Mouse (Mus musculus): Measurements from ENCODE around the gene Gm10300.

Gm10300 gene

GRCm38 (mm10) chr4:132078296-132078714 lies 3.8 kb downstream of the Gm10300 start:
- no peak for DNase-seq (ENCODE audit: low read depth)

GRCm38 (mm10) chr4:132079555-132080275 lies 5.2 kb downstream of the Gm10300 start:
- DNase-seq (ENCODE audit: low read depth), result peak; percentile 78

GRCm38 (mm10) chr4:132080492-132080983 lies 6.0 kb downstream of the Gm10300 start:
- no peak for DNase-seq (ENCODE audit: low read depth)

- DNase-seq (ENCODE audit: low read depth), result no peak
Observed at GRCm38 (mm10) chr4:132085114-132085513, 10.6 kb downstream of the Gm10300 start.

- peak; percentile 81 for DNase-seq (ENCODE audit: low read depth)
Observed at GRCm38 (mm10) chr4:132088921-132089320, 14.4 kb downstream of the Gm10300 start.

- DNase-seq (ENCODE audit: low read depth), result no peak
Observed at GRCm38 (mm10) chr4:132093136-132093535, 18.6 kb downstream of the Gm10300 start.

- no peak for DNase-seq (ENCODE audit: low read depth)
Observed at GRCm38 (mm10) chr4:132093928-132094327, 19.4 kb downstream of the Gm10300 start.

- no peak for DNase-seq (ENCODE audit: low read depth)
Observed at GRCm38 (mm10) chr4:132095043-132095442, 20.5 kb downstream of the Gm10300 start.

- no peak for DNase-seq (ENCODE audit: low read depth)
Observed at GRCm38 (mm10) chr4:132099548-132099947, 25.1 kb downstream of the Gm10300 start.

- peak; percentile 28 for DNase-seq (ENCODE audit: low read depth)
Observed at GRCm38 (mm10) chr4:132101152-132101551, 26.7 kb downstream of the Gm10300 start.

- DNase-seq (ENCODE audit: low read depth), result no peak
Observed at GRCm38 (mm10) chr4:132108221-132108620, 33.7 kb downstream of the Gm10300 start.

- DNase-seq (ENCODE audit: low read depth), result no peak
Observed at GRCm38 (mm10) chr4:132111227-132111626, 36.7 kb downstream of the Gm10300 start.

GRCm38 (mm10) chr4:132113411-132114095 lies 39.1 kb downstream of the Gm10300 start:
- DNase-seq (ENCODE audit: low read depth), result no peak

- peak; percentile 9 for DNase-seq (ENCODE audit: low read depth)
Observed at GRCm38 (mm10) chr4:132116315-132116714, 41.8 kb downstream of the Gm10300 start.

GRCm38 (mm10) chr4:132119566-132119965 lies 45.1 kb downstream of the Gm10300 start:
- DNase-seq (ENCODE audit: low read depth), result no peak

GRCm38 (mm10) chr4:132121674-132122073 lies 47.2 kb downstream of the Gm10300 start:
- no peak for DNase-seq (ENCODE audit: low read depth)

- DNase-seq (ENCODE audit: low read depth), result no peak
Observed at GRCm38 (mm10) chr4:132123166-132123565, 48.7 kb downstream of the Gm10300 start.

All from NIH3T3 (cell line).